In genomic region chr8:109281598-109281997, GRCm38 (mm10) we compare ENCODE assay signal across 30 mouse cellular contexts.
A peak's percentile ranks its signal among the peaks of the same experiment; 100 is the strongest.
DNase-seq lines count a peak whose midpoint lies in the region; ATAC-seq lines count a peak whose summit lies in the region.
"Had no signal": no experiment of that assay in that cellular context is flagged by ENCODE, and none has a peak within 500 bp of the region (broad histone marks: within the 10 kb centered on the region; RNA-seq: fewer than 3 reads in every experiment).

No protein-coding gene starts in this region.

- no peak overlapping the region for H3K27ac ChIP-seq in heart, embryonic 15.5 days
- H3K27ac ChIP-seq: embryonic facial prominence, embryonic 13.5 days; forebrain, embryonic 10.5 days; forebrain, embryonic 15.5 days; heart, adult 2 months; hindbrain, embryonic 13.5 days; liver, embryonic 14.5 days; neural tube, embryonic 15.5 days; stomach, embryonic 15.5 days had no signal

- H3K4me2 ChIP-seq in heart, embryonic 15.5 days: peak overlapping the region; percentile 45; the same call in 1 of the 2 replicates
- H3K4me2 ChIP-seq: embryonic facial prominence, embryonic 13.5 days; forebrain, embryonic 15.5 days; hindbrain, embryonic 13.5 days; neural tube, embryonic 15.5 days; stomach, embryonic 15.5 days had no signal

- WGBS in heart, embryonic 15.5 days: 37% methylated on average over 10 of the region's 10 CpGs

- H3K36me3 ChIP-seq in heart, embryonic 15.5 days: no peaks in the 10 kb centered on the region
- H3K36me3 ChIP-seq: embryonic facial prominence, embryonic 13.5 days; forebrain, embryonic 10.5 days; forebrain, embryonic 15.5 days; hindbrain, embryonic 13.5 days; neural tube, embryonic 15.5 days; stomach, embryonic 15.5 days had no signal

- no peak overlapping the region for H3K9ac ChIP-seq in heart, embryonic 15.5 days
- H3K9ac ChIP-seq: embryonic facial prominence, embryonic 13.5 days; forebrain, embryonic 15.5 days; hindbrain, embryonic 13.5 days; liver, embryonic 14.5 days; neural tube, embryonic 15.5 days; stomach, embryonic 15.5 days had no signal

- intact Hi-C loops in heart, postnatal 25 days (cut with DNase I): no loop called here

- H3K4me1 ChIP-seq in heart, embryonic 15.5 days (replicated peaks): no peaks in the 10 kb centered on the region
- H3K4me1 ChIP-seq: embryonic facial prominence, embryonic 13.5 days; forebrain, embryonic 10.5 days; forebrain, embryonic 15.5 days; hindbrain, embryonic 13.5 days; neural tube, embryonic 15.5 days; stomach, embryonic 15.5 days had no signal

- no peaks in the 10 kb centered on the region for H3K9me3 ChIP-seq in heart, embryonic 15.5 days (replicated peaks)
- H3K9me3 ChIP-seq: embryonic facial prominence, embryonic 13.5 days; forebrain, embryonic 10.5 days; forebrain, embryonic 15.5 days; hindbrain, embryonic 13.5 days; neural tube, embryonic 15.5 days; stomach, embryonic 15.5 days had no signal

- no peaks in the 10 kb centered on the region for H3K27me3 ChIP-seq in heart, embryonic 15.5 days
- H3K27me3 ChIP-seq: embryonic facial prominence, embryonic 13.5 days; forebrain, embryonic 15.5 days; hindbrain, embryonic 13.5 days; neural tube, embryonic 15.5 days; stomach, embryonic 15.5 days had no signal

- H3K4me3 ChIP-seq in heart, embryonic 15.5 days: no peak overlapping the region
- H3K4me3 ChIP-seq: embryonic facial prominence, embryonic 13.5 days; forebrain, embryonic 10.5 days; forebrain, embryonic 15.5 days; heart, adult 2 months; hindbrain, embryonic 13.5 days; neural tube, embryonic 15.5 days; stomach, embryonic 15.5 days had no signal

- ATAC-seq in heart, embryonic 15.5 days (replicated peaks; ENCODE audit: insufficient number of reproducible peaks, insufficient read depth, low FRiP score, low read depth): no peak
- ATAC-seq: activated CD4-positive, CD25-positive, alpha-beta regulatory T cell, adult 4 months; forebrain, embryonic 15.5 days had no signal

- peak; percentile 39 for DNase-seq in heart, adult 11 months
- no peak for DNase-seq in heart, adult 18-20 months
- DNase-seq in heart, postnatal 25 days (ENCODE audit: low spot score): no peak
- peak; percentile 3 for DNase-seq in thymus, postnatal 14 days
- DNase-seq in thymus, postnatal 36 days: no peak
- no peak for DNase-seq in spleen, adult 18-20 months
- DNase-seq: adrenal gland, adult 2 months; adrenal gland, postnatal 36 days; cerebellum, adult 18-20 months; cerebellum, postnatal 10 days; gastrocnemius, postnatal 25 days; heart, adult 2 months; kidney, adult 11 months; kidney, postnatal 14 days; layer of hippocampus, adult 9-11 months; liver; lung, adult 2 months; lung, postnatal 10 days; midbrain, embryonic 14.5 days; retina, postnatal 1 day; right cerebral cortex, postnatal 14 days had no signal

Comparison
In these comparisons a context has a peak if more than half of its experiments do, and no peak if none do; other contexts are left out.
1. DNase-seq: peak in heart, adult 11 months (single experiment) and thymus, postnatal 14 days (single experiment); none in heart, adult 18-20 months (0 of 2), heart, postnatal 25 days (single experiment), thymus, postnatal 36 days (0 of 2) and spleen, adult 18-20 months (0 of 2).